Mouse (Mus musculus) kidney, embryonic 16.5 days (tissue): ENCODE measurements at regions not wholly inside any gene's neighbourhood (a gene's known extent, or its start where the extent isn't known, plus 50 kb on each side); places are given as distances from the start of the nearest gene placed in this dataset.
"Not testable (repeated sequence)": the region's sequence is repeated elsewhere in the genome, so short reads cannot be mapped to it uniquely, and the experiment has no call there.

ENCODE experiments used
- ATAC-seq: fragments of 200-750 bp; cut with Nextera tagmentation; 2 replicates; pipeline ENCODE4 v1.8.0; 2017; ENCODE audit warnings: moderate TSS enrichment; ENCODE audit not compliant: low FRiP score, low TSS enrichment
- H3K27ac ChIP-seq: fragments of 300-500 bp; sonication (generic); 2 replicates; pipeline ENCODE4 v1.5.1; 2014; ENCODE audit warnings: low read length
- H3K27me3 ChIP-seq: fragments of 300-500 bp; sonication (generic); 2 replicates; pipeline ENCODE4 v1.6.1; 2014; ENCODE audit warnings: low read length, control low read depth, mixed read lengths; ENCODE audit not compliant: insufficient read depth
- H3K36me3 ChIP-seq: fragments of 300-500 bp; sonication (generic); 2 replicates; pipeline ENCODE4 v1.6.1; 2014; ENCODE audit warnings: low read length, control low read depth, mixed read lengths; ENCODE audit not compliant: insufficient read depth
- H3K4me1 ChIP-seq: fragments of 300-500 bp; sonication (generic); 2 replicates; pipeline ENCODE4 v1.6.1; 2014; ENCODE audit warnings: low read length, control low read depth, mixed read lengths; ENCODE audit not compliant: insufficient read depth
- H3K4me2 ChIP-seq: fragments of 300-500 bp; sonication (generic); replicated peaks from 2 replicates; pipeline ENCODE4 v1.6.1; 2014; ENCODE audit warnings: low read depth, low read length
- H3K4me3 ChIP-seq: fragments of 300-500 bp; sonication (generic); 2 replicates; pipeline ENCODE4 v1.5.1; 2014; ENCODE audit warnings: mild to moderate bottlenecking, low read length
- H3K9ac ChIP-seq: fragments of 300-500 bp; sonication (generic); replicated peaks from 2 replicates; pipeline ENCODE4 v1.6.1; 2014; ENCODE audit warnings: low read length
- H3K9me3 ChIP-seq: fragments of 300-500 bp; sonication (generic); 2 replicates; pipeline ENCODE4 v1.6.1; 2016; ENCODE audit warnings: low read length, control low read depth
- WGBS: fragments of 180-500 bp; shearing (Covaris S2); extraction: QIAGEN DNeasy Blood & Tissue Kit; methylation state at CpG from one replicate; pipeline ENCODE4 v1.1.7; 2014; 5-methylcytosine and 5-hydroxymethylcytosine counted together

GRCm38 (mm10) chr17:79536549-79536948 lies 75.1 kb upstream of the Rmdn2 start:
- 67% methylated on average over 4 of the region's 4 CpGs for WGBS
- H3K4me1 ChIP-seq: no peaks in the 10 kb centered on the region
- no peak overlapping the region for H3K4me3 ChIP-seq
- no peaks in the 10 kb centered on the region for H3K27me3 ChIP-seq
- H3K9ac ChIP-seq: no peak overlapping the region
- H3K36me3 ChIP-seq: no peaks in the 10 kb centered on the region
- H3K9me3 ChIP-seq: no peaks in the 10 kb centered on the region
- ATAC-seq: no peak
- H3K27ac ChIP-seq: no peak overlapping the region
- no peak overlapping the region for H3K4me2 ChIP-seq

- no peak overlapping the region for H3K4me3 ChIP-seq
- ATAC-seq: no peak
- no peaks in the 10 kb centered on the region for H3K9me3 ChIP-seq
- H3K27me3 ChIP-seq: no peaks in the 10 kb centered on the region
- no peak overlapping the region for H3K4me2 ChIP-seq
- no peaks in the 10 kb centered on the region for H3K36me3 ChIP-seq
- 64% methylated on average over 4 of the region's 4 CpGs for WGBS
- H3K27ac ChIP-seq: no peak overlapping the region
- H3K9ac ChIP-seq: no peak overlapping the region
- H3K4me1 ChIP-seq: peaks cover under 1% of the 10 kb centered on the region; the same call in 1 of the 2 replicates
Measured at GRCm38 (mm10) chr17:79538789-79539188, 72.9 kb upstream of the Rmdn2 start.

GRCm38 (mm10) chr17:79540038-79540437 lies 71.6 kb upstream of the Rmdn2 start:
- ATAC-seq: no peak
- no peak overlapping the region for H3K9ac ChIP-seq
- H3K36me3 ChIP-seq: no peaks in the 10 kb centered on the region
- 77% methylated on average over 1 of the region's 1 CpGs for WGBS
- no peak overlapping the region for H3K4me2 ChIP-seq
- no peaks in the 10 kb centered on the region for H3K9me3 ChIP-seq
- H3K4me1 ChIP-seq: peaks cover 12% of the 10 kb centered on the region; the same call in 1 of the 2 replicates
- no peaks in the 10 kb centered on the region for H3K27me3 ChIP-seq
- no peak overlapping the region for H3K27ac ChIP-seq
- no peak overlapping the region for H3K4me3 ChIP-seq

DNA sequence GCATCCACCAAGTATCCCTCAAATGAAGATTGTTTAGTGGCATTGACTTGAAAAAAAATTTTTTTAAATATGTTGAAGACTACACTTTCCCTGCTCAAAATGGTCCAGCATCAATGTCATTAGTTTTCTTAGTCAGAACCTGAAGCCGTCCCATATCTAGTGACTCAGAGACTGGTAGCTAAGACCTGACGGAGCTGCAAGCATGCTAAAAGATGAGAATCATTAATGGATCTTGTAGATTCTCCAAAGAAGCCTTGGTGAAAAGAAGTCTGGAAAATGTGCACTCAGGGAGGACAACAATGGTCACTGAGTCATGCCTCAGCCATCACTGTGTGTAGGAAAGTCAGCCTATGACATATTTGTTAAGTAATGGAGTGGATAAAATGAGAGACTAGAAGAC lies 71.2 kb upstream of the Rmdn2 start:
- Histone ChIP-seq H3K4me1 (peaks cover 12% of the 10 kb centered on the region; the same call in 1 of the 2 replicates), H3K27ac (no peak overlapping the region), H3K27me3 (no peaks in the 10 kb centered on the region), H3K9me3 (no peaks in the 10 kb centered on the region), H3K9ac (no peak overlapping the region), H3K4me2 (no peak overlapping the region), H3K4me3 (no peak overlapping the region), H3K36me3 (no peaks in the 10 kb centered on the region)
- ATAC-seq: no peak
- WGBS: 90% methylated on average over 2 of the region's 2 CpGs

DNA sequence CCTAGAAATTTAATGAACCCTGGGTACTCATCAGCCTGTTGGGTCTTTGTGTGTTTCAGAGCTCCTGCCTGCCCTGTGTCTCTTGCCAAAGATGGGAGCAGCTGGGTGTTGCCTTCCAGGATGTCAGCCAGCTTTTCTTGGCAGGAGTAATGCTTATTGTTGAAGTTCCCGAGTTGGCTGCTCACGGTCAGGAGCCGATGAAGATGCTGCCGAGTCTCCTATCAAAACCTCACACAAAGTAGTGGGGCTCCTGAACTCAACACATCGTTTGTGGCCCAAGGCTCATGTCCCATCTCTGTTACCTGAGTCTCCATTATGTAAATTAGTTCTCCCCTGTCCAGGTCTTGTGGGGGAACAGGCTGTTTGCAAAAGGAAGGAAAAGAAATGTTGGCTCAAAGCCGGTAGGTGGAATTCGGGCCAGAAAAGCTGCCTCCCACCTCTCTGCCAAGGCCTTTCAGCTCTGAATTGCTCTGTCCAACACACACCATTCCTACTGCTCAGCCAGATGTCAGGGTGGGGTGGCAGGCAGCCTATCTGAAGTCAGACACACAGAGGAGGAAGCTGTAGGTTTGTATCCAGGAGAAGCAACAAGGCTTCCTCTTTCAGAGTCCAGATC lies 67.6 kb upstream of the Rmdn2 start:
- H3K4me3 ChIP-seq: no peak overlapping the region
- peaks cover 12% of the 10 kb centered on the region; the same call in 1 of the 2 replicates for H3K4me1 ChIP-seq
- no peak for ATAC-seq
- no peak overlapping the region for H3K9ac ChIP-seq
- H3K9me3 ChIP-seq: no peaks in the 10 kb centered on the region
- H3K4me2 ChIP-seq: no peak overlapping the region
- peak overlapping the region; percentile 31 for H3K27ac ChIP-seq
- no peaks in the 10 kb centered on the region for H3K36me3 ChIP-seq
- 54% methylated on average over 7 of the region's 7 CpGs for WGBS
- H3K27me3 ChIP-seq: no peaks in the 10 kb centered on the region

GRCm38 (mm10) chr17:79545878-79546277 lies 65.8 kb upstream of the Rmdn2 start:
- H3K4me3 ChIP-seq: no peak overlapping the region
- H3K27me3 ChIP-seq: no peaks in the 10 kb centered on the region
- 93% methylated on average over 2 of the region's 2 CpGs for WGBS
- H3K36me3 ChIP-seq: no peaks in the 10 kb centered on the region
- peaks cover 12% of the 10 kb centered on the region; the same call in 1 of the 2 replicates for H3K4me1 ChIP-seq
- no peak overlapping the region for H3K9ac ChIP-seq
- no peak overlapping the region for H3K4me2 ChIP-seq
- ATAC-seq: no peak
- H3K27ac ChIP-seq: no peak overlapping the region
- H3K9me3 ChIP-seq: no peaks in the 10 kb centered on the region

- ATAC-seq: no peak
Measured at GRCm38 (mm10) chr17:79547075-79547474, 64.6 kb upstream of the Rmdn2 start.

GRCm38 (mm10) chr17:79547524-79547923 lies 64.1 kb upstream of the Rmdn2 start:
- no peak overlapping the region for H3K4me2 ChIP-seq
- 94% methylated on average over 3 of the region's 3 CpGs for WGBS
- no peak overlapping the region for H3K9ac ChIP-seq
- H3K36me3 ChIP-seq: no peaks in the 10 kb centered on the region
- no peaks in the 10 kb centered on the region for H3K27me3 ChIP-seq
- H3K4me3 ChIP-seq: no peak overlapping the region
- H3K4me1 ChIP-seq: peaks cover 12% of the 10 kb centered on the region; the same call in 1 of the 2 replicates
- H3K27ac ChIP-seq: no peak overlapping the region
- H3K9me3 ChIP-seq: no peaks in the 10 kb centered on the region
- no peak for ATAC-seq

More at GRCm38 (mm10) chr17:79547075-79547474, 64.6 kb upstream of the Rmdn2 start:
- no peaks in the 10 kb centered on the region for H3K9me3 ChIP-seq
- no peak overlapping the region for H3K4me2 ChIP-seq
- H3K9ac ChIP-seq: no peak overlapping the region
- H3K4me1 ChIP-seq: peaks cover 12% of the 10 kb centered on the region; the same call in 1 of the 2 replicates
- no peaks in the 10 kb centered on the region for H3K36me3 ChIP-seq
- H3K4me3 ChIP-seq: no peak overlapping the region
- no peak overlapping the region for H3K27ac ChIP-seq
- 84% methylated on average over 2 of the region's 2 CpGs for WGBS
- no peaks in the 10 kb centered on the region for H3K27me3 ChIP-seq

DNA sequence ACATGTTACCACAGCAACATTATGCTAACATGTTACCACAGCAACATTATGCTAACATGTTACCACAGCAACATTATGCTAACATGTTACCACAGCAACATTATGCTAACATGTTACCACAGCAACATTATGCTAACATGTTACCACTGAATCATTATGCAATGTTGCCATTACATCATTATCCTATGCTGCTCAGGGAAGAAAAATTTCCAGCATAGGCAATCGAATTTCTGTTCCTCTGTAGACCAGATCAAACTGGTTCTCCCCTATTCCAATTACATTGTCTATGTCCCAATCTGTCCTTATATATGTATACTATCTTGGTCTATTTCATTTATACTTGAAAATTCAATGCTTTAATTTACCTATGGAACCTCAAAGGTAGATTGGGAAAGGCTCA lies 61.3 kb upstream of the Rmdn2 start:
- not testable (repeated sequence) for ATAC-seq
- whole genome bisulfite sequencing: 71% methylated on average over 1 of the region's 1 CpGs

GRCm38 (mm10) chr17:79553850-79554249 lies 57.8 kb upstream of the Rmdn2 start:
- 76% methylated on average over 2 of the region's 2 CpGs for WGBS
- Histone ChIP-seq H3K27ac (no peak overlapping the region), H3K36me3 (no peaks in the 10 kb centered on the region), H3K4me2 (no peak overlapping the region), H3K9me3 (0 out of 2 replicates have a peak, but pooled peaks cover 2% of the 10 kb centered on the region), H3K9ac (no peak overlapping the region), H3K27me3 (no peaks in the 10 kb centered on the region), H3K4me1 (no peaks in the 10 kb centered on the region), H3K4me3 (no peak overlapping the region)
- no peak for ATAC-seq

More for the DNA sequence above, 61.3 kb upstream of the Rmdn2 start:
- H3K36me3 ChIP-seq, H3K4me3 ChIP-seq, H3K4me1 ChIP-seq, H3K4me2 ChIP-seq, H3K27ac ChIP-seq, H3K9me3 ChIP-seq, H3K27me3 ChIP-seq, H3K9ac ChIP-seq: not testable (repeated sequence)
